Mouse (Mus musculus): ENCODE data around the gene Umad1. TPM values are rescaled to one million over a fixed set of nuclear protein-coding genes. Genes with fewer than 3 reads are reported as not detected.

Umad1 gene
- total and polyA plus RNA-seq, 3 experiments: 6.1 to 18.1 (median 7.0) TPM

- ATAC-seq (ENCODE audit: extremely low read depth, insufficient number of reproducible peaks, low FRiP score, poor library complexity, severe bottlenecking) (no peak), DNase-seq (ENCODE audit: low spot score) (no peak)
- TF ChIP-seq TAL1 (conservative IDR thresholded peaks at IDR 0.05; ENCODE audit: low read depth, low read length) (no peak), GATA2 (IDR thresholded peaks at IDR 0.05; ENCODE audit: borderline replicate concordance, low read depth, low read length) (no peak), CTCF (IDR thresholded peaks at IDR 0.05; ENCODE audit: low read depth, low read length) (no peak), GATA1 (IDR thresholded peaks at IDR 0.05; ENCODE audit: borderline replicate concordance, low read length) (no peak), POLR2AphosphoS5 (IDR thresholded peaks at IDR 0.05; ENCODE audit: insufficient replicate concordance, low read depth, low read length) (no peak)
- Histone ChIP-seq H3K27me3 (ENCODE audit: insufficient read depth, low read length) (no peaks in the 10 kb centered on the region), H3K36me3 (replicated peaks) (peaks cover 34% of the 10 kb centered on the region), H3K4me3 (ENCODE audit: low read depth, low read length) (no peak overlapping the region), H3K9me3 (replicated peaks) (no peaks in the 10 kb centered on the region), H3K4me1 (ENCODE audit: insufficient read depth, low read depth, low read length) (peaks cover 21% of the 10 kb centered on the region)
These were observed 171.6 kb downstream of the Umad1 start for GRCm38 (mm10) chr6:8430610-8431234.

- ATAC-seq (ENCODE audit: extremely low read depth, insufficient number of reproducible peaks, low FRiP score, poor library complexity, severe bottlenecking) (no peak), DNase-seq (ENCODE audit: low spot score) (no peak)
- H3K27me3 ChIP-seq (ENCODE audit: insufficient read depth, low read length): no peaks in the 10 kb centered on the region
- TF ChIP-seq TAL1 (conservative IDR thresholded peaks at IDR 0.05; ENCODE audit: low read depth, low read length) (no peak), GATA2 (IDR thresholded peaks at IDR 0.05; ENCODE audit: borderline replicate concordance, low read depth, low read length) (no peak), GATA1 (IDR thresholded peaks at IDR 0.05; ENCODE audit: borderline replicate concordance, low read length) (no peak), POLR2AphosphoS5 (IDR thresholded peaks at IDR 0.05; ENCODE audit: insufficient replicate concordance, low read depth, low read length) (no peak), CTCF (IDR thresholded peaks at IDR 0.05; ENCODE audit: low read depth, low read length) (no peak)
- H3K9me3 ChIP-seq (replicated peaks): no peaks in the 10 kb centered on the region
- peaks cover 25% of the 10 kb centered on the region for H3K36me3 ChIP-seq (replicated peaks)
- peaks cover 5% of the 10 kb centered on the region for H3K4me1 ChIP-seq (ENCODE audit: insufficient read depth, low read depth, low read length)
- H3K4me3 ChIP-seq (ENCODE audit: low read depth, low read length): no peak overlapping the region
These were observed 174.1 kb downstream of the Umad1 start for GRCm38 (mm10) chr6:8433179-8433578.

GRCm38 (mm10) chr6:8437937-8438336 is 178.8 kb downstream of the Umad1 start:
- H3K4me1 ChIP-seq (ENCODE audit: insufficient read depth, low read depth, low read length): peaks cover 2% of the 10 kb centered on the region; the same call in 1 of the 2 replicates
- H3K4me3 ChIP-seq (ENCODE audit: low read depth, low read length): no peak overlapping the region
- TF ChIP-seq CTCF (IDR thresholded peaks at IDR 0.05; ENCODE audit: low read depth, low read length): no peak
- TF ChIP-seq GATA2 (IDR thresholded peaks at IDR 0.05; ENCODE audit: borderline replicate concordance, low read depth, low read length): no peak
- TF ChIP-seq POLR2AphosphoS5 (IDR thresholded peaks at IDR 0.05; ENCODE audit: insufficient replicate concordance, low read depth, low read length): no peak
- H3K27me3 ChIP-seq (ENCODE audit: insufficient read depth, low read length): no peaks in the 10 kb centered on the region
- H3K36me3 ChIP-seq (replicated peaks): peaks cover 10% of the 10 kb centered on the region
- ATAC-seq (ENCODE audit: extremely low read depth, insufficient number of reproducible peaks, low FRiP score, poor library complexity, severe bottlenecking): no peak
- H3K9me3 ChIP-seq (replicated peaks): no peaks in the 10 kb centered on the region
- DNase-seq (ENCODE audit: low spot score): no peak

- no peaks in the 10 kb centered on the region for H3K27me3 ChIP-seq (ENCODE audit: insufficient read depth, low read length)
- no peaks in the 10 kb centered on the region for H3K9me3 ChIP-seq (replicated peaks)
- H3K4me3 ChIP-seq (ENCODE audit: low read depth, low read length): no peak overlapping the region
- TF ChIP-seq GATA2 (IDR thresholded peaks at IDR 0.05; ENCODE audit: borderline replicate concordance, low read depth, low read length): no peak
- TF ChIP-seq TAL1 (conservative IDR thresholded peaks at IDR 0.05; ENCODE audit: low read depth, low read length): no peak
- TF ChIP-seq GATA1 (IDR thresholded peaks at IDR 0.05; ENCODE audit: borderline replicate concordance, low read length): no peak
- no peak for TF ChIP-seq CTCF (IDR thresholded peaks at IDR 0.05; ENCODE audit: low read depth, low read length)
- TF ChIP-seq POLR2AphosphoS5 (IDR thresholded peaks at IDR 0.05; ENCODE audit: insufficient replicate concordance, low read depth, low read length): no peak
- ATAC-seq (ENCODE audit: extremely low read depth, insufficient number of reproducible peaks, low FRiP score, poor library complexity, severe bottlenecking) (no peak), DNase-seq (ENCODE audit: low spot score) (no peak)
- H3K36me3 ChIP-seq (replicated peaks): no peaks in the 10 kb centered on the region
- H3K4me1 ChIP-seq (ENCODE audit: insufficient read depth, low read depth, low read length): peaks cover under 1% of the 10 kb centered on the region; the same call in 1 of the 2 replicates
These were observed 182.7 kb downstream of the Umad1 start for GRCm38 (mm10) chr6:8441814-8442213.

GRCm38 (mm10) chr6:8446786-8447185 is 187.7 kb downstream of the Umad1 start:
- TF ChIP-seq GATA2 (IDR thresholded peaks at IDR 0.05; ENCODE audit: borderline replicate concordance, low read depth, low read length): no peak
- TF ChIP-seq POLR2AphosphoS5 (IDR thresholded peaks at IDR 0.05; ENCODE audit: insufficient replicate concordance, low read depth, low read length): no peak
- TF ChIP-seq GATA1 (IDR thresholded peaks at IDR 0.05; ENCODE audit: borderline replicate concordance, low read length): no peak
- no peak for TF ChIP-seq TAL1 (conservative IDR thresholded peaks at IDR 0.05; ENCODE audit: low read depth, low read length)
- no peak for TF ChIP-seq CTCF (IDR thresholded peaks at IDR 0.05; ENCODE audit: low read depth, low read length)
- ATAC-seq (ENCODE audit: extremely low read depth, insufficient number of reproducible peaks, low FRiP score, poor library complexity, severe bottlenecking) (no peak), DNase-seq (ENCODE audit: low spot score) (no peak)
- Histone ChIP-seq H3K4me3 (ENCODE audit: low read depth, low read length) (no peak overlapping the region), H3K27me3 (ENCODE audit: insufficient read depth, low read length) (no peaks in the 10 kb centered on the region), H3K36me3 (replicated peaks) (no peaks in the 10 kb centered on the region), H3K4me1 (ENCODE audit: insufficient read depth, low read depth, low read length) (peaks cover 3% of the 10 kb centered on the region; the same call in 1 of the 2 replicates), H3K9me3 (replicated peaks) (no peaks in the 10 kb centered on the region)

- DNase-seq (ENCODE audit: low spot score): no peak
- Histone ChIP-seq H3K9me3 (replicated peaks) (no peaks in the 10 kb centered on the region), H3K4me1 (ENCODE audit: insufficient read depth, low read depth, low read length) (no peaks in the 10 kb centered on the region), H3K4me3 (ENCODE audit: low read depth, low read length) (no peak overlapping the region), H3K36me3 (replicated peaks) (no peaks in the 10 kb centered on the region), H3K27me3 (ENCODE audit: insufficient read depth, low read length) (no peaks in the 10 kb centered on the region)
- TF ChIP-seq POLR2AphosphoS5 (IDR thresholded peaks at IDR 0.05; ENCODE audit: insufficient replicate concordance, low read depth, low read length) (no peak), GATA1 (IDR thresholded peaks at IDR 0.05; ENCODE audit: borderline replicate concordance, low read length) (no peak), TAL1 (conservative IDR thresholded peaks at IDR 0.05; ENCODE audit: low read depth, low read length) (no peak), CTCF (IDR thresholded peaks at IDR 0.05; ENCODE audit: low read depth, low read length) (no peak), GATA2 (IDR thresholded peaks at IDR 0.05; ENCODE audit: borderline replicate concordance, low read depth, low read length) (no peak)
- no peak for ATAC-seq (ENCODE audit: extremely low read depth, insufficient number of reproducible peaks, low FRiP score, poor library complexity, severe bottlenecking)
These were observed 196.5 kb downstream of the Umad1 start for GRCm38 (mm10) chr6:8455599-8455998.

All from G1E (cell line).